Mouse (Mus musculus) erythroblast, embryonic 14.5 days (primary cell): ENCODE measurements around the gene 2410141K09Rik.
"Not testable (repeated sequence)": the region's sequence is repeated elsewhere in the genome, so short reads cannot be mapped to it uniquely, and the experiment has no call there.

ENCODE experiments used
- GATA1 ChIP-seq: IDR thresholded peaks from 2 replicates; pipeline ENCODE4 v1.6.1; 2012; ENCODE audit warnings: low read length, inconsistent platforms, mixed read lengths
- TAL1 ChIP-seq: IDR thresholded peaks from 3 replicates; pipeline ENCODE4 v1.6.1; 2012; ENCODE audit warnings: low read length, inconsistent platforms, mixed read lengths

- not testable (repeated sequence) for TF ChIP-seq GATA1, TAL1
Measured at GRCm38 (mm10) chr13:66441018-66441417, at the start of gene 2410141K09Rik.
